Mouse (Mus musculus): ENCODE measurements around the gene Serpina3c. TPM values are rescaled to one million over a fixed set of nuclear protein-coding genes. Genes with fewer than 3 reads are reported as not detected.

The Serpina3c gene
- polyA plus RNA-seq, 1 experiment from 2014 or later, result 0.08 TPM

DNA sequence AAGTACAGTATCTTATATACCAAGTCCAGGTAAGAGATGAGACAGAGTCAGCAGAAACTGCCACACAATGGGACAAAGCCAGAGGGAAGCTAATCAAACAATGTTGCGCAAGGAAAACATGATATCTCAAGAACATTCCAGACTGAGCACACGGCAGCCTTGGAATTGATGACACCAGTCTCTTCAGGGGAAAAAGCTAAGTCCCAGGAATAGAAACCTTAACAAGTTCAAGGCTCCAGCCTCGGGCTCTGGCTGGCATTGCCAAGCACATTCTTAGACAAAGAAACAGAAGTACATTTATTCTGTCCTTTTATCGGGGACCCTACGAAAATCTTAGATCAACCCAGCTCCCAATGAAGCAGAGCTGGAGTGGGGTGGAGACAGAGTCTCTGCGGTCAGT lies 52.9 kb downstream of the Serpina3c start, which contains the start of gene Serpina5:
Serpina5 (plus strand) TSS at position 346 of the 400 bp plus-strand sequence.
- no peaks in the 10 kb centered on the region for H3K4me1 ChIP-seq (replicated peaks; ENCODE audit: insufficient read depth, low read length)
- no peaks in the 10 kb centered on the region for H3K9me3 ChIP-seq (replicated peaks; ENCODE audit: low read length)
- H3K4me2 ChIP-seq (ENCODE audit: low read length), result no peak within 1 kb of the TSS
- no peak for TF ChIP-seq CTCF (IDR thresholded peaks at IDR 0.05; ENCODE audit: low read depth)
- ATAC-seq (replicated peaks; ENCODE audit: low FRiP score, low read depth) (no peak), DNase-seq (ENCODE audit: low spot score) (no peak)
- H3K9ac ChIP-seq (ENCODE audit: low read depth, low read length), result no peak within 1 kb of the TSS
- no peaks in the 10 kb centered on the region for H3K36me3 ChIP-seq (ENCODE audit: insufficient read depth, low read length)
- H3K4me3 ChIP-seq (replicated peaks; ENCODE audit: low read depth, low read length), result no peak within 1 kb of the TSS
- 85% methylated on average over 6 of the region's 6 CpGs for WGBS
- no peak within 1 kb of the TSS for H3K27ac ChIP-seq
- H3K27me3 ChIP-seq (ENCODE audit: insufficient read depth, low read length), result no peaks in the 10 kb centered on the region

Other genes starting within 250 kb of the Serpina3c start
- gene Serpina1c, start 249.0 kb downstream of the Serpina3c start, polyA plus RNA-seq (2015; fragmentation: Nextera tagmentation; extraction: Ambion mirVana), result 0.20 and 0.52 TPM in 2 replicates
- 1.0 and 1.1 TPM in 2 replicates for gene Serpina1e, start 194.9 kb downstream of the Serpina3c start, polyA plus RNA-seq (2015; fragmentation: Nextera tagmentation; extraction: Ambion mirVana)
- not detected in 2 replicates for gene Serpina11, start 163.9 kb downstream of the Serpina3c start, polyA plus RNA-seq (2015; fragmentation: Nextera tagmentation; extraction: Ambion mirVana)
- 0.04 TPM in 1 of 2 replicates, not detected in the other for gene Serpina9, start 140.1 kb downstream of the Serpina3c start, polyA plus RNA-seq (2015; fragmentation: Nextera tagmentation; extraction: Ambion mirVana)
- gene Serpina12, start 109.4 kb downstream of the Serpina3c start, polyA plus RNA-seq (2015; fragmentation: Nextera tagmentation; extraction: Ambion mirVana), result not detected in 2 replicates
- not detected in 2 replicates for gene Serpina5, start 52.8 kb downstream of the Serpina3c start, polyA plus RNA-seq (2015; fragmentation: Nextera tagmentation; extraction: Ambion mirVana)
- not detected in 2 replicates for gene Serpina3a, start 41.1 kb downstream of the Serpina3c start, polyA plus RNA-seq (2015; fragmentation: Nextera tagmentation; extraction: Ambion mirVana)
- not detected in 2 replicates for gene Serpina3b, start 25.9 kb downstream of the Serpina3c start, polyA plus RNA-seq (2015; fragmentation: Nextera tagmentation; extraction: Ambion mirVana)
- 0.12 and 0.23 TPM in 2 replicates for gene Serpina3f, start 60.7 kb upstream of the Serpina3c start, polyA plus RNA-seq (2015; fragmentation: Nextera tagmentation; extraction: Ambion mirVana)
- gene Serpina3g, start 82.4 kb upstream of the Serpina3c start, polyA plus RNA-seq (2015; fragmentation: Nextera tagmentation; extraction: Ambion mirVana), result 37.8 and 38.8 TPM in 2 replicates
- 0.24 and 0.28 TPM in 2 replicates for gene Serpina3i, start 109.3 kb upstream of the Serpina3c start, polyA plus RNA-seq (2015; fragmentation: Nextera tagmentation; extraction: Ambion mirVana)
- gene Serpina3j, start 160.7 kb upstream of the Serpina3c start, polyA plus RNA-seq (2015; fragmentation: Nextera tagmentation; extraction: Ambion mirVana), result not detected in 2 replicates
- gene Serpina3k, start 184.6 kb upstream of the Serpina3c start, polyA plus RNA-seq (2015; fragmentation: Nextera tagmentation; extraction: Ambion mirVana), result not detected in 2 replicates
- not detected in 2 replicates for gene Serpina3m, start 184.6 kb upstream of the Serpina3c start, polyA plus RNA-seq (2015; fragmentation: Nextera tagmentation; extraction: Ambion mirVana)

All from kidney, postnatal 0 days (tissue).